Mouse (Mus musculus): ENCODE measurements around the gene Il12a. TPM values are rescaled to one million over a fixed set of nuclear protein-coding genes. Genes with fewer than 3 reads are reported as not detected.

The Il12a gene
- polyA plus RNA-seq, 1 experiment: not detected

DNA sequence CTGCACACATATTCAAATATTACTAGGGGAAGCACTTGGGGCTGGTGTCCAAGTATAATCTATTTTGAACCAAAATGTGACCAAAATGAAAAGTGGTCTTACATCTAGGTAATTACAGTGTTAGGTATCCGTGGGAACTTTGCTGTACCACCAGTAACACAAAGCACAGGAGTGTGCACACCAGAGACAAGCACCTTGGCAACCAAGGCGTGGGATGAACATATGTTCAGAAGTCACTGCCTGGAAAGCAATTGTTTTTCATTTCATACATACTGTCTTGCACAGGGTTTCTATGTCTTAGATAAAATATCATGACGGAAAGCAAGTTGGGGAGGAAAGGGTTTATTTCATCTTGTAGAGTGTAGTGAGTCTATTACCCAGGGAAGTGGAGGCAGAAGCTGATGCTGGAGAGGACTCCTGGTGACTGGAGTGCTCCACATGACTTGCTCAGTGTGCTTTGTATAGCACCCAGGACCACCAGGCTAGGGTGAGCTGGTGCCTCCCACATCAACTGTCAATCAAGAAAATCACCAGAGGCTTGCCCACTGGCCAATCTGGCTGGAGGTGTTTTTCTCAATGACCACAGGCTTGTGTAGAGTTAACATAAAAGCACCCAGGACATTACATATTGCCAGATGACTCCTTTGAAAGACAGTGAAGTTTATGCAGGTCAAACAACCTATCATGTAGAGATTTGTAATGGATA, 6.2 kb downstream of the Il12a start:
- TF ChIP-seq GATA1 (IDR thresholded peaks at IDR 0.05; ENCODE audit: low read length): no peak

GRCm38 (mm10) chr3:68698601-68699000, 8.2 kb downstream of the Il12a start:
- TF ChIP-seq GATA1 (IDR thresholded peaks at IDR 0.05; ENCODE audit: low read length): no peak

GRCm38 (mm10) chr3:68700091-68700490, 9.6 kb downstream of the Il12a start:
- no peak for TF ChIP-seq GATA1 (IDR thresholded peaks at IDR 0.05; ENCODE audit: low read length)

- TF ChIP-seq GATA1 (IDR thresholded peaks at IDR 0.05; ENCODE audit: low read length): no peak
Measured at GRCm38 (mm10) chr3:68706307-68706706, 15.9 kb downstream of the Il12a start.

GRCm38 (mm10) chr3:68708230-68708629, 17.8 kb downstream of the Il12a start:
- no peak for TF ChIP-seq GATA1 (IDR thresholded peaks at IDR 0.05; ENCODE audit: low read length)

GRCm38 (mm10) chr3:68709198-68709797, 18.9 kb downstream of the Il12a start:
- TF ChIP-seq GATA1 (IDR thresholded peaks at IDR 0.05; ENCODE audit: low read length): no peak

- no peak for TF ChIP-seq GATA1 (IDR thresholded peaks at IDR 0.05; ENCODE audit: low read length)
Measured at GRCm38 (mm10) chr3:68710436-68710835, 20.0 kb downstream of the Il12a start.

- TF ChIP-seq GATA1 (IDR thresholded peaks at IDR 0.05; ENCODE audit: low read length): no peak
Measured at GRCm38 (mm10) chr3:68711510-68711909, 21.1 kb downstream of the Il12a start.

DNA sequence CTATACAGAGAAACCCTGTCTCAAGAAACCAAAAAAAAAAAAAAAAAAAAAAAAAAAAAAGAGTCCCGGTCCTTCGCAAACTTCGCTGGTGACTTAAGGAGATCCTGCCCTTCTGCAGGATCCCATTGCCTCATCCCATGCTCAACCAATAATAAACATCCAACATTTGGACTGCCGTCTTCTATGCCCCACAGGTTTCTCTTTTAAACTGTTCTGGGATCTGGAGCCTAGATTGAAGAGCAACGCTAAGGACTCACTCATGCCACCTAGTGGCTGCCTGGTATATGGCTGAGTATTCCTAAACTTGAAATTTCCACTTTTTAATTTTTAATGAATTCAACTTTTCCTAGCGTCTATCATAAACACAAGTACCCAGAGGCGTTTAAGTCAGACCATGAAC, 23.1 kb downstream of the Il12a start:
- no peak for TF ChIP-seq GATA1 (IDR thresholded peaks at IDR 0.05; ENCODE audit: low read length)

DNA sequence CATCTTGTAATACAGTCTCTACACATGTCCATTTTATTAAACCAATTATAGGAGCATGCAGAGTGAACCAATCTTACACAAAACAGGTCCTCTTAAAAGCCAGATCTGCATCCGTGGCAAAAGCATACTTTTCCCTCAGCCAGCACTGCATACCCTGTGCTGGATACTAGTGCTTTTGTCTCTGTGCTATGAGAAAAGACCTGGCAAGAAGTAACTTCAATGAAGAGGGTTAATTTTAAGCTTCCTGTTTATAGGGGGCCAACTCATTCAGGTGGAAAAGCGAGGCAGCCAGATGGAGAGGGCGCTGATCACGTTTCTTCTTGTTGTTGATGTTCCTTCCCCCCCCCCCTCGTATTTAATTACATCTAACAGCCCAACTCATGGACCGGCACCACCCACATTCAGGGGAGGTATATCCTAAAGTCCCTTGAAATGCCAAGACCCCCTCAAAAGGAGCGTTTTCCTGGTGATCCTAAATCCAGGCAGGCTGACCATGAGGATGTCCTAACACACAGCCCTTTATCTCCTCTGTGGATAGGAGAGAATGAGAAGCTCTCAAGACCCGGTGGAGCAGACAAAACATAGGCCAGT, 28.9 kb downstream of the Il12a start:
- no peak for TF ChIP-seq GATA1 (IDR thresholded peaks at IDR 0.05; ENCODE audit: low read length)

- TF ChIP-seq GATA1 (IDR thresholded peaks at IDR 0.05; ENCODE audit: low read length): no peak
Measured at GRCm38 (mm10) chr3:68720258-68720657, 29.8 kb downstream of the Il12a start.

DNA sequence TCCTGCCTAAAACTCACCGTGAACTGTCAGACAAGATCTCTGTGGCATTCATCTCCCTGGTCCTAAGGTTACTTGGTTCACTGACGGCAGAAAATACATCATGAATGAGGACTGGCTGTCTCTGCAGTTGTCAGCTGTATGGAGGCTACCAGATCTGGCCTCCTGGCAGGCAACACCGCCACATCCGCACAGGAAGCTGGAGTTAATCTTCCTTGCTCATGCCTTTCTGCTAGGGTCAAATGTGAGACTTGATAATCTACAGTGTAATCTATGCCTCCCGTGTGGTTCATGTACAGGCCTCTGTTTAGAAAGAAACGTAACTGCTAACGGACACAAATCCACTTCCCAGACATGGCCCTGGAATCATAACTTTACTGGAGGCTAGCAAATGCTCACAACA, 51.5 kb downstream of the Il12a start:
- no peak for TF ChIP-seq GATA1 (IDR thresholded peaks at IDR 0.05; ENCODE audit: low read length)

GRCm38 (mm10) chr3:68742718-68743471, 52.5 kb downstream of the Il12a start:
- TF ChIP-seq GATA1 (IDR thresholded peaks at IDR 0.05; ENCODE audit: low read length): no peak

DNA sequence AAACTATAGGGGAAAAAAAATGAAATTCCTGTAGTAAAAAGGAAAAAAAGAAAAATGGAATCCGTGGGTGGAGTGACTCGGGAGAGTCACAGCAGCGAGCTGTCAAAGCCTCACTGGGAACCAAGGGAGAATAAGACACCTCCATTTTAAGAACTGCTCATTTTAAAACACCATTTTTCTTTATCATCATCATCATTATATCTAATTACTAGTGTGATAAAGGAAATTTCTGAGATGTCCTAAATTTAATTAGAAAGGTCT, 53.0 kb downstream of the Il12a start:
- TF ChIP-seq GATA1 (IDR thresholded peaks at IDR 0.05; ENCODE audit: low read length): no peak

GRCm38 (mm10) chr3:68744162-68744561, 53.7 kb downstream of the Il12a start:
- no peak for TF ChIP-seq GATA1 (IDR thresholded peaks at IDR 0.05; ENCODE audit: low read length)

DNA sequence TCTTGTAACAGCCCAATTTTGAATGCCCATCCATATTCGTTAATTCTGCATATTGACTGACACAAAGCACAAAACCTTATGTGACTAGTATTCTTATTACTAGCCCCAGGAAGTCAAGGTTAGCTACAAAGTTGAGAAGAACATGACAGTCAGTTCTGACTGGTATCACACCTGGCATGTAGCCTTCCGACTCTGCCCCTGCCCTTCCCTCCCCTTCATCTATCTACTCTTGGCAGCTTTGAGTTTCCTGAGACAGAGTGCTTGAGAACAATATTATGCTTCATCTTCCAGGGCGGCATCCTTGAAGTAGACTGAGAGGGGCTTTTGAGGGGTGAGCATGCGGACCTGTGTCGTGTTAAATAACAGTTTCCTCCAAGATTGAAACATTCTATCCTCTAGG, 54.6 kb downstream of the Il12a start:
- no peak for TF ChIP-seq GATA1 (IDR thresholded peaks at IDR 0.05; ENCODE audit: low read length)

Other genes with a start within 250 kb of the Il12a start
- gene 1110032F04Rik, start 178.9 kb downstream of the Il12a start, polyA plus RNA-seq (2012): not detected in 2 replicates